Mouse (Mus musculus) naive thymus-derived CD4-positive, alpha-beta T cell, adult 2 months (primary cell): Measurements from ENCODE around the gene Tesc.

Source experiments
- DNase-seq: peaks from one replicate; pipeline ENCODE4 v3.0.0-alpha.2; 2011; ENCODE audit warnings: low read depth

The Tesc gene

GRCm38 (mm10) chr5:118044907-118045306 is 17.4 kb downstream of the Tesc start:
- no peak for DNase-seq

- peak; percentile 44 for DNase-seq
Measured at GRCm38 (mm10) chr5:118045385-118045784, 17.8 kb downstream of the Tesc start.

GRCm38 (mm10) chr5:118047091-118047757 is 19.7 kb downstream of the Tesc start:
- peak; percentile 86 for DNase-seq

GRCm38 (mm10) chr5:118048412-118048811 is 20.9 kb downstream of the Tesc start:
- DNase-seq, result peak; percentile 62

DNA sequence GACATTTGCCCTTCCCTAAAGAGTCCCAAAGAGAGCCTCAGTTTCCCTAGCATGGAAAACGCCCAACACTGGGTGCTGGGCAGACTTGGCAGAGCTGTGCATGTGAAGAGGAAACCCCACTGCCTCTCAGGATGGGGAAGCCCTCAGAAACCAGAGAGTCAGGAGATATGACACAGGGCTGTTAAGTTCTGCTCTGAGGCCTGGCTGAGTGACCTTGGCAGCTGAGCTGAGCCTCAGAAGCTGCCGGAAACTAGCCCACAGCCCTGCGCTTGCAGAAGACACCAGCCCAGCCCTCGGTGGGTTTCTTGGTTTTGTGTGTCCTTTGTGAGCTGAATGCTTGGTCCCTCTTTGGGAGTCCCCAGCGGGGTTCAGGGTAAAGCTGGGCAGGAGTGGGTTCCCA is 21.4 kb downstream of the Tesc start:
- DNase-seq, result peak; percentile 41

DNA sequence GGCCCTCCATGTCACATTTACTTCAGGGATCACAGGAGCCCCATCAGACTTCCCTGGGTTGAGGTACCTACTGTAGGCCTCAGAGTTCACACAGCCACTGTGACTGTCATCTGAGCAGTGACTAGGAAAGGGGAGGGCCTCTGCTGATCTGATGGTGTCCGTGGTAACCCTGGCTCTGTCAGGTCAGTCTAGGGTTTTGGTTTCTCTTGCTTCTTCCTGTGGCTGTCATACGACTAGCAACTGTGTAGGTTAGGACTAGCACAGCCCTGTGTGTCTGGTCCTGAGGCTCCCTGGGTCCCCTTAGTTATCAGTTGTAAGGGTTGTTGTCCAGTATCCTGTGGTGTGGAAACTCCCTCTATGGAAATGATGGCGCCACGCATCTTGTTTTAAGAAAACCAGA is 23.2 kb downstream of the Tesc start:
- no peak for DNase-seq

DNA sequence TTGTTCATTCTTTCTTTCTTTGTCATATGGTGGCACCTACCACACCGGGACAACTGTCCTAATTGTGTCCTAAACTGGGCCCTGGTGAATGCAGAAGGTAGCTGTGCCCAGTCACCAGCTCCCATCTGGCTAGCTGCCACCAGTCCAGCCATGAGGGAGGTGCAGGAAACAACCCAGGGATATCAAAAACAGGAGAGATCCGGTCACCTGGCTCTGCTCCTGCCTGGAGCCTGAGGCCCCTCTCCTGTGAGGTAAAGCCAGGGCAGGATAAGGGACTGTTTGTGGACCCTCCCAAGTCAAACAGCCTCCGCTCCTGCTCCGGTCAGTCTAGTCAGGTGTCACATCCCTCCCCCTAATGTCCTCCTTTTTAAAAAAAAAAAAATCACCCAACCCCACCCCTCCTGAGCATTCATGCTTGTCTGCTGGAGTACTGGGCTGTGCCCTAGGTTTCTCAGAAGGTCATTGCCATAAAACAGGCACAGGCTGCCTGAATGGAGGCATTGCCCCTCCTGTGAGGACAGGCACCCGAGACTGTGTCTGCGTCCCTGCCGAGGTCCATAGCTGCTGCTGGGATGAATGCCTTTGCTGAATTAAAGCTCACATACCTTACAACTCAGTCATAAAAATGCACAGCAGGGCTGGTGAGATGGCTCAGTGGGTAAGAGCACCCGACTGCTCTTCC is 24.6 kb downstream of the Tesc start:
- no peak for DNase-seq

- DNase-seq, result no peak
Measured at GRCm38 (mm10) chr5:118053205-118053604, 25.7 kb downstream of the Tesc start.

DNA sequence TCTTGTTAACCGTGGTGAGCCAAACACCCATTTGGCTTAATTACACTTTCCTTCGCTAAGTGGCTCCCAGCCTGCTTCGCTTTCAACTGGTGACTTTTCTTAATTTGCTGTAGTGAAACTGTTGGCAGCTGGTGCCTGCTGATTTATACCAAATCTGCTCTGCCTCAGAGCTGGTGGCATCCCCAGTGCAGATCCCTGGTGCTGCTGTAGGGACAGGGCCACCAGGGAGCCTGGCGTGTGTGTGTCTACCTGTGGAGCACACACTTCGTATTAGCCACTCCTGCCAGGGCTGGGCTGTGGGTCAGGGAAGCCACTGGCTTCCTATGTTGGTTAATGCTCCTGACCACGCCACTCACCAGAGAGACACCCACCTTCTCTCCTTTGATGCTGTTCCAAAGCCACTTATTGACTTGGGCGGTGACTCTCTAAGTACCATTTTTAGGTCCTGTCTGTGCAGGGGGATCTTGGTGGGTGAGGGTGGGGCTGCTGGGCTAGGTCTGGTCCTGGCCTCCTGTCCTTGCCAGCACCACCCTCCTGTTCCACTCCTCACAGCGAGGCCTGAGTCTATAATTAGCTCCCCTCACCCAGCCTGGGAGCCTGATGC is 30.1 kb downstream of the Tesc start:
- no peak for DNase-seq

DNA sequence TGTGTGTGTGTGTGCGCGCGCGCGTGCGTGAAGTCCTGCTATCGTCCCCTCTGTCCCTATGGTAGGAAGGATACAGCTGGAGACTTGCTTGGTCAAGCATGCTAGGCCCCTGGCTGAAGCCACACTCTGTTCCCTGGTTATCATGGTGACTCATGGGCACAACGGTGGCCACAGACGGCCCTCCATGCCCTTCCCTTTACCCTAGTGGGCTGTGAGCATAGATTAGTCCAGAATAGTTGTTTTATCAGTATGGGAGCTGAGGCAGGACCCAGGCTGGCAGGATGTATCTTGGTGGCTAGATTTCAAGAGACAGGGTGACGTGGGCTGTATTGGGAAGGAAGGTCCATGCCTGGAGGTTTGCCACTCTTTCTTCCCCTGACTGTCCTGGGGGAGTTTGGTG is 31.3 kb downstream of the Tesc start:
- no peak for DNase-seq

DNA sequence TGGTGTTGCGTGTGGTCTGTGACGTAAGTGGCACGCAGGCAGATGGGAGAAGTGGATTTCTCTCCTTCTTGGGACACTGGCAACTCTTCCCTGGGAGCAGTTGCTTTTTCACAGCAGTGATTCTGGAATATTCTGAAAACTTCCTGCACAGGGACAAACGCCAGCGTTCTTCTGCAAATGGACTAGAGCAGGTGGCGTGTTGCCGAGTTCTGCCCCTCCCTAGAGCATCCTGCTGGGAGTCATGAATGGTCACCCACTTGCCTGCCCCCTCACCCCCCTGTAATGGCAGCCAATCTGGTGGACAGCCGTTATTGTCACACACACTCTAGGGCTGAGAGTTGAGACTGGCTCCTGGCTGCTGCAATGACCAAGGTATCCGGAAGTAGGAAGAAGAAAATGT is 32.1 kb downstream of the Tesc start:
- no peak for DNase-seq

DNA sequence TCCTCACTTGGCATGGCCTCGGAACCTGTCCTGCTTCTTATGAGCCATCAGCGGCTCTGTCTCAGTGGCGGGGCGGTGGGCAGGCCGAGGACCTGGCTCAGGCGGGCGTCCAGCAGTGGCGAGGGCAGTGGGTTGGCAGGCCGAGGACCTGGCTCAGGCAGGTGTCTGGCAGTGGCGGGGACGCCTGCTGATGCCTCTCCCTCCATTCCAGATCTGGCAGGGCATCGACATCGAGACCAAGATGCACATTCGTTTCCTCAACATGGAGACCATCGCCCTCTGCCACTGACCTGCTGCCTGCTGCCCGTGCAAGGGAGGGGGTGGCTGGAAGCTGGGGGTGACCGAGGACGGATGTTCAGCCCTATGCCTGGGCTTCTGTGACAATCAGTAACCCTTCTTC is 33.8 kb downstream of the Tesc start:
- DNase-seq, result no peak

DNA sequence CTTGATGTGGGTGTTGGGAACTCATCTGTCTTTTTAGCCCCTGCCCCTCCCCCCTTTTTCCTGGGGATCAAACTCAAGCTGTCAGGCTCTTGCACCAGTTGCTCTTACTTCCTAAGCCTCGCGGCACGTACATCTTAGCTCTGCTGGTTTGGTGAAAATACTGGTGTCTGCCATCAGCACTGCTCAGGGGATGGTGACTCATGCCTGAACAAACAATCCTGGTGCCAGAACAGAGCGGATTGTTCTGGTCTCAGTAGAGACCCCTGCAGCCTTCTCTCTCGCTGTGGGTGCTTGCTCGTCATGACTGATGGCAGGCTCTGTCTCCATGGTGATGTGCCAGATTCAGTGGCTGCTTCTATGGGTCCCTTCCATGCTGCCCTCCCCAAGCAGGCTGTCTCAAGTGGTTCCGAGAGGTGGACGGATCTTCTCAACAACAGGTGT is 35.7 kb downstream of the Tesc start:
- DNase-seq, result no peak

- DNase-seq, result no peak
Measured at GRCm38 (mm10) chr5:118064284-118064901, 36.9 kb downstream of the Tesc start.

DNA sequence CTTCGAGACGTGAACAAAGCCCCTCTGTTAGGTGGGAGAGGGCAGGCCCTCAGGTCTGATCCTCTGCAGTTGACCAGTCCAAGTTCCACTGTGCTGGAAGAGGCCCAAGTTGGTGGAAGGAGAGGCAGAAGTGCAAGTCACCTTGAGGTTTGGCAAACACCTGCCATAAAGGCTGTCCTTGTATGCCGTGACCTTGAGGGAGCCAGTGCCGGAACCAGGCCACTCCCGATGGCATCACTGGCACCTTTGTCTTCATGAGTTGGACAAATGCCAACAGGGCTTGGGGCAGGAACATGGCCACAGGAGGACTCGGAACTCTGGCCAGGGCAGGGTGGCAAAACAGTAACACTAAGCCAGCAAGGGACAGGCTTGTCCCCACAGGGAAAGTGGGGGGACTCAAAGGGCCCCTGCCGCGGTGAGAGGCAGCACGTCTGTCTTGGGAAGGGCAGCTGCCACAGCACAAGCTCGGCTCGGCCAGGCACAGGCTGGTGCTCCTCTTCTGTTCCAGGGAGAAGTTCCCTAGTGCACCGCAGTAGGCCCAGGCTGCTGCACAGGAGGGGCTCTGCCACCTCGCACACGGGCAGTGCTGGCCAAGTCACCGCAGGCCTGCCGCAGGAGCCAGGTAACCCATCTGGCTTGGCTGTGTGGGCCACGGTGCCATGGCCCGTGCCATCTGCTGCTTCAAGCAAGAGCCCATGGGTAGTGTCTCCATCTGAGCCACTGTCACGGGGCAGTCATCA is 38.1 kb downstream of the Tesc start:
- DNase-seq, result no peak

GRCm38 (mm10) chr5:118066828-118067227 is 39.3 kb downstream of the Tesc start:
- peak; percentile 82 for DNase-seq

DNA sequence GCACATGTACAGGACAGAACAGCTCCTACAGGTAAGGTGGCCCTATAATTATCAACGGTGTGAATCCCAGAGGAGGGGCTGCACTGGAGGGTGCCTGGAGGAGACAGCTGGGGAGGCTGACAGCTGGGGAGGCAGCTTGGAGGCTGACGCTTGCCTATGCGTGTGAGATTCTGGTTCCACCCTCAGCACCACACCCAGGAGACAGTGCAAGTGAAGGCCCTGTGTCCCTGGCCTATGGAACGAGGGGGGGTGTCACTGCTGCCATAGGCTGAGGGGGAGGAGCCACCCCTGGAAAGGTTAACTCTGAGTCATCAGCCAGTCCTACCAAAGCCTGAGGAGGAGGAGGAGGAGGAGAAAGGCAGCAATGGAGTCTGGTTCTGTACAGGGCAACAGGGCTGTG is 40.0 kb downstream of the Tesc start:
- no peak for DNase-seq

- DNase-seq, result no peak
Measured at GRCm38 (mm10) chr5:118067984-118068494, 40.5 kb downstream of the Tesc start.

DNA sequence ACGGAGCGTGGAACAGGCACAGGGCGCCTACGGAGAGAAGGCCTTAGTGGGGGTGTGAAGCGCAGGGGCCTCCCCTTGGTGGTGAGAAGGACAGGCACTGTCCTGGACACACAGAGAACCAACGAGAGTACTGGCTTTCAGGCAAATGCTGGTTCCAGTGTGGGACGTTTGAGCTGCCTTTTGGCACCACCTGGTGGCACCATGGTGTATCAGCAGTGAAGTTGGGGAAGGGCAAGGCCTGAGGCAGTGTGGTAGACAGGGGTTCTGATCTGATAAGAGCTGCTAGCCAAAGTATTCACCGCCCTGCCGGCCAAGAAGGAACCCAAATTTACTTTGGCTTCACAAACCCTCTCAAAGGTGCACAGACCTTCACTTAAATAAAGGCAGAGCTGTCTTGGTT is 41.8 kb downstream of the Tesc start:
- DNase-seq, result peak; percentile 90

DNA sequence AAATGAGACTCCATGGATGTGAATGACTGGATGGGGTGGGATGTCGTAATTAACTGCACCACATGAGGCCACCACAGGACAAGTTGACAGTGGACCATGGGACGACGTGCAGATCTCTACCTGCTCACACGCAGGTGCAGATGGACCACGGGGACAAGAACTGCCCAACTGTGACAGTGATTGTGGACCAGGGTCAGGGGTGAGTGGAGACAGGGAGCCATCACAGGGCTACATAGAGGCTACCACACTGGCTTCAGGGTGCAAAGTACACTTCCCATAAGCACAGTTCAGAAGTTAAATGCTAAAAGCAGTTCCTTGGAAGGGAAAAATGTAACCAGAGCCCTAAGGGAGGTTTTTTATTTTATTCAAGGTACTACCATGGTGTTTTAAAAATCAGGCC is 44.2 kb downstream of the Tesc start:
- no peak for DNase-seq

DNA sequence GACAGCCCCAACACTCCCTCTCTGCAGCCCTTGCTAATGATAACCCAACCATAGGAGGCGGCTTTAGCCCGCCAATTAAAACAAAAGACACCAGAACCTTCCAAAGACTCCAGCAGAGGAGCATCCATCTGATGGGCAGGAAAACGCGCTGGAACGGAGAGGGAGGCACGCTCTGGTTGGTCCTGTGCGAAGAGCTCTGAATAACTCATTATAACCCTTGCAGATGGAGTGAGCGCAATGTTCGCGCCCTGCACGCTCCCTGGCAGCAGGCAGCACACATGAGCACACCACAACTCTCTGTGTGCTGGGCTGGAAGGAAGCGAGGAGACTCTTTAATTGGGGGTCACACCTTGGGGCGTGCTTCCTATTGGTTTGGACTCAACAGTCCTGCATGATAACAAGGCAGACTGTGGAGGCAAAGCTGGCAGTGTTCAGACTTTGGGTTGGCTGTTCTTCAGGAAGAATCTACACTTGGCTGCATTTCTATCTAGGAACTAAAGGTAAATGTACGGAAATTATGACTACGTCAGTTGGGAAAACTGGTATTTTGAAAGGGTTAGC is 45.8 kb downstream of the Tesc start:
- DNase-seq, result no peak
